Mouse (Mus musculus): ENCODE results near the gene Colec11. TPM values are rescaled to one million over a fixed set of nuclear protein-coding genes. Genes with fewer than 3 reads are reported as not detected.

The Colec11 gene
- polyA plus RNA-seq, 1 experiment from 2014 or later, result 0.57 TPM

- H3K9me3 ChIP-seq (ENCODE audit: control insufficient read depth, low read length), result no peaks in the 10 kb centered on the region
- H3K4me1 ChIP-seq (replicated peaks; ENCODE audit: control insufficient read depth, insufficient read depth), result no peaks in the 10 kb centered on the region; the same call in 1 of the 2 replicates
- 51% methylated on average over 4 of the region's 4 CpGs for WGBS
- H3K27ac ChIP-seq (replicated peaks), result no peak overlapping the region
- no peak overlapping the region for H3K9ac ChIP-seq (ENCODE audit: low read length)
- ATAC-seq (ENCODE audit: low FRiP score, low TSS enrichment), result no peak
- DNase-seq (ENCODE audit: low spot score), result no peak
- H3K36me3 ChIP-seq (ENCODE audit: control insufficient read depth, insufficient read depth, low read length), result peaks cover 28% of the 10 kb centered on the region
- H3K4me2 ChIP-seq (replicated peaks; ENCODE audit: low read depth), result no peak overlapping the region
- no peak overlapping the region for H3K4me3 ChIP-seq (ENCODE audit: low read depth, low read length)
- H3K27me3 ChIP-seq (ENCODE audit: control insufficient read depth, insufficient read depth, low read length), result no peaks in the 10 kb centered on the region
- TF ChIP-seq EP300 (optimal IDR thresholded peaks at IDR 0.05), result no peak
- TF ChIP-seq CTCF (IDR thresholded peaks at IDR 0.05; ENCODE audit: low read depth), result no peak
Measured at GRCm38 (mm10) chr12:28627092-28627491, 3.9 kb upstream of the Colec11 start.

DNA sequence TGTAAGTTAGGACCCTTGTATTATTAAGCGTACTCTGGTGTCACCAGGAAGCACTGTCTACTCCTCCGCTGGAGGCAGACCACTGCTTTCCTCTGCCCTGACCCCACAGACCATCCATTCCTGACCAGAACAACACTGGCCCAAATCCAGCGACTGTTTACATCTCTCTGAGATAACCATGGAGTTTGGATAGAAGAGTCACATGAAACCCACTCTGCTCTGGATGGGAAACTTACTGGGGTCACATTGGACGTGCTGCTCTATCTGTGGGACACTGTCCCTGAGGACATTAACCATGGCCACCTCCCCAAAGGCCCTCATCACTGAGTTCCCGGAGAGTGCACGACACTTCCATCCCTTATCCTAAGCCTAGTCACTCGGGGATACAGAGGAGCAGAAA is 2.2 kb upstream of the Colec11 start:
- H3K9ac ChIP-seq (ENCODE audit: low read length), result no peak overlapping the region
- ATAC-seq (ENCODE audit: low FRiP score, low TSS enrichment) (no peak), DNase-seq (ENCODE audit: low spot score) (no peak)
- H3K27ac ChIP-seq (replicated peaks), result no peak overlapping the region
- peaks cover 3% of the 10 kb centered on the region; the same call in 1 of the 2 replicates for H3K4me1 ChIP-seq (replicated peaks; ENCODE audit: control insufficient read depth, insufficient read depth)
- H3K36me3 ChIP-seq (ENCODE audit: control insufficient read depth, insufficient read depth, low read length), result peaks cover 13% of the 10 kb centered on the region
- H3K4me2 ChIP-seq (replicated peaks; ENCODE audit: low read depth), result no peak overlapping the region
- no peaks in the 10 kb centered on the region for H3K27me3 ChIP-seq (ENCODE audit: control insufficient read depth, insufficient read depth, low read length)
- no peaks in the 10 kb centered on the region for H3K9me3 ChIP-seq (ENCODE audit: control insufficient read depth, low read length)
- no peak overlapping the region for H3K4me3 ChIP-seq (ENCODE audit: low read depth, low read length)
- 72% methylated on average over 7 of the region's 7 CpGs for WGBS
- TF ChIP-seq CTCF (IDR thresholded peaks at IDR 0.05; ENCODE audit: low read depth), result no peak
- TF ChIP-seq EP300 (optimal IDR thresholded peaks at IDR 0.05), result no peak

GRCm38 (mm10) chr12:28624251-28624650 is 1.1 kb upstream of the Colec11 start:
- Histone ChIP-seq H3K36me3 (ENCODE audit: control insufficient read depth, insufficient read depth, low read length) (peaks cover 6% of the 10 kb centered on the region), H3K9ac (ENCODE audit: low read length) (no peak overlapping the region), H3K4me3 (ENCODE audit: low read depth, low read length) (no peak overlapping the region), H3K4me1 (replicated peaks; ENCODE audit: control insufficient read depth, insufficient read depth) (peaks cover 3% of the 10 kb centered on the region; the same call in 1 of the 2 replicates), H3K27ac (replicated peaks) (no peak overlapping the region), H3K27me3 (ENCODE audit: control insufficient read depth, insufficient read depth, low read length) (no peaks in the 10 kb centered on the region), H3K4me2 (replicated peaks; ENCODE audit: low read depth) (no peak overlapping the region), H3K9me3 (ENCODE audit: control insufficient read depth, low read length) (no peaks in the 10 kb centered on the region)
- DNase-seq (ENCODE audit: low spot score), result no peak
- TF ChIP-seq CTCF (IDR thresholded peaks at IDR 0.05; ENCODE audit: low read depth) (no peak), EP300 (optimal IDR thresholded peaks at IDR 0.05) (no peak)
- ATAC-seq (ENCODE audit: low FRiP score, low TSS enrichment), result no peak
- WGBS, result 66% methylated on average over 2 of the region's 2 CpGs

GRCm38 (mm10) chr12:28622641-28623040 is 536 bp downstream of the Colec11 start:
- no peak overlapping the region for H3K4me3 ChIP-seq (ENCODE audit: low read depth, low read length)
- 77% methylated on average over 1 of the region's 1 CpGs for WGBS
- H3K4me1 ChIP-seq (replicated peaks; ENCODE audit: control insufficient read depth, insufficient read depth), result peaks cover 3% of the 10 kb centered on the region; the same call in 1 of the 2 replicates
- no peak overlapping the region for H3K27ac ChIP-seq (replicated peaks)
- H3K27me3 ChIP-seq (ENCODE audit: control insufficient read depth, insufficient read depth, low read length), result no peaks in the 10 kb centered on the region
- ATAC-seq (ENCODE audit: low FRiP score, low TSS enrichment), result no peak
- TF ChIP-seq EP300 (optimal IDR thresholded peaks at IDR 0.05), result no peak
- TF ChIP-seq CTCF (IDR thresholded peaks at IDR 0.05; ENCODE audit: low read depth), result no peak
- DNase-seq (ENCODE audit: low spot score), result no peak
- no peak overlapping the region for H3K4me2 ChIP-seq (replicated peaks; ENCODE audit: low read depth)
- no peaks in the 10 kb centered on the region for H3K36me3 ChIP-seq (ENCODE audit: control insufficient read depth, insufficient read depth, low read length)
- H3K9ac ChIP-seq (ENCODE audit: low read length), result no peak overlapping the region
- H3K9me3 ChIP-seq (ENCODE audit: control insufficient read depth, low read length), result no peaks in the 10 kb centered on the region

DNA sequence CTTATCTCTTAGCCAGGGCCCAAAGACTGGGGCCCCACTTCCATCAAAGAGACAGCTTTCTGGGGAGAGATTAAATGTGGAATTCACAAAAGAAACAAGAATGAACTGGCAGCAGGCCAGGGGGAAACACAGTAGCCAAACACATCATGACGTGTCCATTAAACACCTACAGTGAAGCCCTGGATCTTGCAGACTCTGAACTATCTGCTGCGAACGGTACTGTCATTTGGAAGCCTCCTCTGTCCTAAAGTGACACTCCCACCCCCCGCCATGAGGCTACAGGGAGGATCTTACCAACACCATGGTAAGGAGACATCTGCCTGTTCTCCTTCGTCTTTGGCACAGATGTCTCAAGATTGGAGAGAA is 1.0 kb downstream of the Colec11 start:
- 18% methylated on average over 5 of the region's 5 CpGs for WGBS
- TF ChIP-seq CTCF (IDR thresholded peaks at IDR 0.05; ENCODE audit: low read depth) (no peak), EP300 (optimal IDR thresholded peaks at IDR 0.05) (no peak)

DNA sequence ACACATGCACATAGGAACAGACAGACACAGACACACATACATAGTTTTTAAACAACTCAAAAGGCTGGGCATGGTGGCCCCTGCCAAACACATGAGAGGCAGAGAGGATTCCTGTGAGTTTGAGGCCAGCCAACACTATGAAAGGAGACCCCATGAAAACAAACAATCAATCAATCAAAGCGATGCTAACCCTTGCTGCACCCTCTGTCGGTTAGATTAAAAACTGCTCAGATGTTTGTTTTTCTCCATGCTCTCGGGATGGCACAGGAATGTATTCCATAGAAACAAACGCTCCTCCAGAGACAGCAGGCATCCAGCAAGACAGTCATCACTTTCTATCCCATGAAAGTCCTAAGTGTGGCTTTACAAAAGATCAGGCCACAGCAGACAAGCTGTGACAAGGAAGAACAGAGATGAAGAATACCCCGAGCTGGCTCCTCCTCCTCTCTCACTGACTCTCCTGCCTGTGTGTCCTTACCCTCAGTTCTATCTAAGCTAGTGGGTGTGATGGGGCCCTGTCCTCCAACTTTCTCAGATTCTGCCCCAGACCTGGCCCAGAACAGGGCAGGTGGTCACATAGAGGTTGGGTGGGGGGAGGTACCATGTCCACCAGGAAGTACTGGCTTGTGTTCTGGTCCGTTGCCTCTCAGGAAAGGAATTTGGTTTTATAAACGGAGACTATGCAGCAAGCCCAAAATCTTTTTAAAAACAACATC is 1.6 kb downstream of the Colec11 start:
- 5% methylated on average over 7 of the region's 7 CpGs for WGBS
- Histone ChIP-seq H3K9ac (ENCODE audit: low read length) (0 out of 2 replicates have a peak overlapping the region, but pooled peaks have one; percentile 9), H3K9me3 (ENCODE audit: control insufficient read depth, low read length) (no peaks in the 10 kb centered on the region), H3K27me3 (ENCODE audit: control insufficient read depth, insufficient read depth, low read length) (no peaks in the 10 kb centered on the region), H3K4me2 (replicated peaks; ENCODE audit: low read depth) (peak overlapping the region; percentile 2; the same call in 1 of the 2 replicates), H3K36me3 (ENCODE audit: control insufficient read depth, insufficient read depth, low read length) (no peaks in the 10 kb centered on the region), H3K27ac (replicated peaks) (no peak overlapping the region), H3K4me1 (replicated peaks; ENCODE audit: control insufficient read depth, insufficient read depth) (peaks cover 3% of the 10 kb centered on the region; the same call in 1 of the 2 replicates), H3K4me3 (ENCODE audit: low read depth, low read length) (no peak overlapping the region)
- DNase-seq (ENCODE audit: low spot score), result no peak
- TF ChIP-seq CTCF (IDR thresholded peaks at IDR 0.05; ENCODE audit: low read depth) (peak; percentile 44), EP300 (optimal IDR thresholded peaks at IDR 0.05) (no peak)
- ATAC-seq (ENCODE audit: low FRiP score, low TSS enrichment), result no peak

More for the DNA sequence above, 1.0 kb downstream of the Colec11 start:
- H3K27ac ChIP-seq (replicated peaks), result no peak overlapping the region
- H3K9ac ChIP-seq (ENCODE audit: low read length), result no peak overlapping the region
- no peak overlapping the region for H3K4me2 ChIP-seq (replicated peaks; ENCODE audit: low read depth)
- H3K27me3 ChIP-seq (ENCODE audit: control insufficient read depth, insufficient read depth, low read length), result no peaks in the 10 kb centered on the region
- peaks cover 3% of the 10 kb centered on the region; the same call in 1 of the 2 replicates for H3K4me1 ChIP-seq (replicated peaks; ENCODE audit: control insufficient read depth, insufficient read depth)
- H3K4me3 ChIP-seq (ENCODE audit: low read depth, low read length), result no peak overlapping the region
- no peaks in the 10 kb centered on the region for H3K36me3 ChIP-seq (ENCODE audit: control insufficient read depth, insufficient read depth, low read length)
- ATAC-seq (ENCODE audit: low FRiP score, low TSS enrichment) (no peak), DNase-seq (ENCODE audit: low spot score) (peak; percentile 25)
- H3K9me3 ChIP-seq (ENCODE audit: control insufficient read depth, low read length), result no peaks in the 10 kb centered on the region
